Mouse (Mus musculus) spleen, adult 2 months (tissue): ENCODE data around the gene Ppp1r14b.

Source experiments
- CTCF ChIP-seq: fragments of 200-500 bp; IDR thresholded peaks from 2 replicates; pipeline ENCODE4 v1.5.1; 2011; ENCODE audit warnings: mild to moderate bottlenecking, inconsistent platforms; ENCODE audit not compliant: insufficient read depth, insufficient read length, insufficient replicate concordance; ENCODE audit errors: extremely low read depth
- POLR2A ChIP-seq: fragments of 200-500 bp; IDR thresholded peaks from 2 replicates; pipeline ENCODE4 v1.6.1; 2011; ENCODE audit warnings: low read depth, low read length, inconsistent platforms

- TF ChIP-seq POLR2A (no peak), CTCF (no peak)
Observed at GRCm38 (mm10) chr19:6940396-6941351, 34.1 kb upstream of the Ppp1r14b start.
